Mouse (Mus musculus) megakaryocyte, embryonic 14.5 days (primary cell): ENCODE results near the gene Mast4.

ENCODE experiments used
- FLI1 ChIP-seq: IDR thresholded peaks from 2 replicates; pipeline ENCODE4 v1.6.1; 2012; ENCODE audit warnings: low read length, inconsistent platforms, mixed read lengths
- GATA1 ChIP-seq: IDR thresholded peaks from 3 replicates; pipeline ENCODE4 v1.6.1; 2012; ENCODE audit warnings: mixed read lengths, low read length, inconsistent platforms, borderline replicate concordance

DNA sequence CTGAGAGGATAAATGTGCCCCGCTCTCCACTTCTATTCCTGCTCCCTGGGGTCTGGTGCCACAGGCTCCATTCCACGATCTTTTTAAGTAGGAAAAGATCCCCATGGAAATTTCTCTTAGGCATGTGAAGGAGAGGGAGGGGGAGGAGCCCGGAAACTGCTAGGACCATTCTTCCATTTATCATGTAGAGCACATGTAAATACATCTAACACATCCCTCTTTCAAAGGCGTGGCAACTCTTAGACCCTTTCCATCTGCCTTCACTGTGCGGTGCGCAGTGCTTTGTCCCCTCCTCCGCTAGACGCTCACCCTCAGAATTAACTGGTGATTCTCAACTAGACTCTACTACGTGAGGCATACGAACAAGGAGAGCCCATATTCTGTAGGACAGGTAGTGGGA is 584.4 kb downstream of the Mast4 start:
- TF ChIP-seq FLI1: no peak
- TF ChIP-seq GATA1: no peak
